Mouse (Mus musculus) right cerebral cortex, postnatal 10 days (tissue): ENCODE data around the gene Tmed5.
"Not testable (repeated sequence)": the region's sequence is repeated elsewhere in the genome, so short reads cannot be mapped to it uniquely, and the experiment has no call there.

ENCODE experiments used
- DNase-seq, 2 experiments: peaks; one replicate each; pipeline ENCODE4 v3.0.0; 2021; ENCODE audit warnings: low spot score in 2 of 2

Gene Tmed5

DNA sequence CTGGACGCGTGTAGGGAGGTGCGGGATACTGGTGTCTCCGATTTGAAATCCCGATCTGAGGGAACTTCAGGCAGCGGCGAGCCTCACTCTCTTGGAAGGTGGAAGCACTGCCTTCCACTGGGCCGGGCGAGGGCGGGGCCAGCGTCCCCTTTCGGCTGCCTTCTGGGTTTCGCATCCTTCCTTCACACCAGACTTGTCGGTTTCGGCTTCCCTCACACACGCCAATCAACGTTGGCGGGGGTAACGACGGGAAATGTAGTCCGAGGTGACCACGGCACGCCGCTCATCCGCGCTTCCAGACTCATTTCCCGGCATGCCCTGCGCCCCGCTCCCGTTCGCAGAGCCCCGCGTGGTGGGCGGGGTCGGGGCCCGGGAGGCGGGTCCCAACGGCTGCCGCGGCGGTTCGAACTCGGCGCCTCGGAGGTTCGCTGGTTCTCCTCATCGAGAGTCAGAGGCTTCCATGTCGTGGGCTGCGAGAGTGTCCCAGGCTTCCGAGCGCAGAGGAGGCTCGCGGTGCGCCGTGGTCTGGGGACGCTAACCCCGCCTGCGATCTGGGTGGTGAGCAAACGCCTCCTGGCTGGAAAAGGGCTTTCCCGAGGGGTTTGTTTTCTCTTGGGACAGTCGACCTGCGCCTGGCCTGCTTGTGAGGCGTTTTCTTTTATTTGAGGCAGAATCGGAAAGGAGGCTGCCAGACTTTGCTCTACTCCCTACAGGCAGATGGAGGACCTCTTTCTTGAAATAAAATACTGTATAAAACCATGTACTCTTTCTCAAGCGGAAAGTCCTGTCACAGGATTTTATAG is at the start of gene Tmed5, which contains the start of gene Ccdc18:
Gene Tmed5, minus strand, starts transcription at position 180 of the 803 bp plus-strand sequence.
Gene Ccdc18, plus strand, starts transcription at position 435 of the 803 bp plus-strand sequence.
- peak; percentile 98 for DNase-seq

- DNase-seq = peak in 1 of 2 experiments; percentile 31
Measured at GRCm38 (mm10) chr5:108163695-108164094, 31.3 kb upstream of the Tmed5 start.

GRCm38 (mm10) chr5:108160796-108161195 is 28.4 kb upstream of the Tmed5 start:
- no peak for DNase-seq

DNA sequence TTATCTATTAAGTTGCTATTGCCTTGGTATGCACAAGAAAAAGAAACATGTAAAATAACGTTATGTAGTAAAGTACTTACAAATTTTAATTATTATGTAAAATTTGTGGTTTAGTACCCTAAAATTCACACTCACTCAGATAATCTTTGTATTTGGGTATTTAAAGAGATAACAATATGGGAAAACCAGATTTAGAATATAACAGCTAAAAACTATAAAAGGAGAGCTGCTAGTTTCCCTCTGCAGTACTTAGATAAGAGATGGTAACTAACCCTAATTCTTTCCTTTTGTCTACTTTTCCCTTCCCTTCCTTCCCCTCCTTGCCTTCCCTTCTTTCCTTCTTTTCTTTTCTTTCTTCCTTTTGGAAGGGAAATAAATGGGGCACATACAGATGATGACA is 20.2 kb upstream of the Tmed5 start:
- DNase-seq = no peak

DNA sequence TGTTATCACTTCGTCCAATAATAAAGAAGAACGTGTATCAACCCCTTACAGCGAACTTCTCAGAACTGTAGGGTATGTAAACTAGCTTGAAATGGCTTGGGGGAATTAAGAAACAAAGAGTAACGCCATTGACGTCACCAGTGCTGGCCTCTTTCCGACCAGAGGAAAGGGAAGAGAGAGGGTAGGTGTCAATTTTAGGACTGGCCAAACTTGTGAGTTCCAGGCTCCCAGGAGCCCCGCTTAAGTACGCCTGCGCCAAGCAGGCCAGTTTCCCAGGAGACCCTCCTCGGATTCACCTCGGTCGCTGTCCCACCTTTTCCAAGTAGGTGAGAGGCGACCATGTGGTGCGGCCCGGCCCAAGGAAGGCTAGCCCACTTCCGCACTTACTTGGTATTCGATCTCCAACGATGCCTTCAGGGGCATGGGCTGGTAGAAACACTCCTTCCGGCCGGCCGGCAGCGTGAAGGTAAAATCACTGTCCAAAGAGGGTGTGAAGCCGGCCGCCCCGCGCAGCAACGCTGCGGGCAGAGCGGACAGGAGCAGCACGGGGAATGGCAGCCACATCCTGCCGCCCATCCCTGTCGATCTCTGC is 475 bp downstream of the Tmed5 start:
- no peak for DNase-seq

DNA sequence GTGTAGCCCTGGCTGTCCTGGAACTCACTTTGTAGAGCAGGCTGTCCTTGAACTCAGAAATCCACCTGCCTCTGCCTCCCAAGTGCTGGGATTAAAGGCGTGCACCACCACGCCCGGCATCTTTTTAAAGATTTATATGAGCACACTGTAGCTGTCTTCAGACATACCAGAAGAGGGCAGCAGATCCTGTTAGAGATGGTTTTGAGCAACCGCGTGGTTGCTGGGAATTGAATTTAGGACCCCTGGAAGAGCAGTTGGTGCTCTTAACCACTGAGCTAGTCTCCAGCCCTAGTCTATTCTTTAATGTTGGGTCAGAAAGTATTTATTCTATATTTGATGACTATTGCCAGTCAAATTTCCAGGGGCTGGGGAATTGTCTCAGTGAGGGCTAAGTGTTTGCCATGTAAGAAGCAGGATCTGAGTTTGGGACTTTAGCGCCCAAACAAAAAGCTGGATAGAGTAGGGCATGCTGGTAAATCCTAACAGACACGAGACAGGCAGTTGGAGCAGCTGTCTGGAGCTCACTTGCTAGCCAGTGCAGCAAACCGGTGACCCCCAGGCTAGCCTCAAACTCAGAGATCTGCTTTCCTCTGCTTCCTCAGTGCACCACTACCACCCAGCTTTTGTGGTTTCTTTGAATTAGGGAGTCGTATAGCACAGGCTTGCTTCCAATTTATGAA is 12.1 kb downstream of the Tmed5 start:
- DNase-seq = no peak

GRCm38 (mm10) chr5:108117693-108118092 is 14.7 kb downstream of the Tmed5 start:
- no peak for DNase-seq

DNA sequence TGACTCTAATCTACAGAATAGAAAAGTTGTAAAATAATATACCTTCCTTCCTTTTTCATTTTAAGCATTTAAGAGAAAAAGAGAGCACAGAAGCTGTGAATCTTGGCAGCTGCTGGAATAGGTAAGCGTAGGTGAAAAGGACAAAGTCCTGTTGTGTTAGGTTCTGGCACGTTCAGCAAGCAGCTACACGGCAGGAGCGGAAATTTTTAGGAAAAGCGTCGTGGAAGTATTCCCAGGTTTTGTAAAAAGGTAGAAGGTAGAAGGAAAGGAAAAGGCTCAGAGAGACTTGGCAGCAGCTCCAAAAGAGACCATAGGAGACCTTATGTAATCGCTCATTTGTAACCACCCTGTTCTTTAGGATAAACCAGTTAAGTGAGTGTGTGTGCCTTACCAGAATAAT is 23.1 kb downstream of the Tmed5 start:
- DNase-seq = no peak

DNA sequence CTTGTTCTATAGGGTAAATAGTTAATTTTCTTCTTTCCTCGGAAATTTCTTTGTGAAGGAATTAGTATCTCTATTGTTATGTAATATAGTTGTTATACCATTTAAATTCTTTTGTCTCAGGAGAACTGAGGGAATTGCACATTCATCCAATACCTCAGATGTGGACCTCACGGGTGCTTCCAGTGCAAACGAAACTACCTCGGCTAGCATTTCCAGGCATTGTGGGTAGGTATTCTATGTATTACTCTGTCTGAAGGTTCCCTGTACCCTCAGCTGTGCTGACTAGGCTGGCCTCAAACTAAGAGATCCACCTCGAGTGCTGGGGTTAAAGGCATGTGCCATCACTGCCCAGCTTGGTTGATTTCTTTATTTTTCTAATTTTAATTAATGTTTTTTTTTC is 28.1 kb downstream of the Tmed5 start:
- DNase-seq = no peak

DNA sequence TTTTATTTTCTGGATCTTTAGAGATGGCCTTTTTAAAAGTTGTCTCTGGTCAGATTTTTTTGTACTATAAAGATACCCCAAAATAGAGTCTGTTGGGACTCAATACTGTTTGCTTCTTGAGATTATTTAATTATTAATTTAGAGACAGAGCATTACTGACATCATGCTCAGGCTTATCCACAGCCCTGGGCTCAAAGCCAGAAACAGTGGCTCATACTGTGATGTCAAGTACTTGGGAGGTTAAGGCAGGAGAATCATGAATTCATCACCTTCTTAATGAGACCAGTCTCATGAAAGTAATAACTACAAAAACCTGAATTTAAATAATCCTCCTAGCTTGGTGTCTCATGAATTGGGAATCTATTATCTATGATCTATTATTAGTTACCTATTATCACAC is 32.2 kb downstream of the Tmed5 start:
- DNase-seq = no peak

- DNase-seq = no peak
Measured at GRCm38 (mm10) chr5:108097676-108098075, 34.7 kb downstream of the Tmed5 start.

DNA sequence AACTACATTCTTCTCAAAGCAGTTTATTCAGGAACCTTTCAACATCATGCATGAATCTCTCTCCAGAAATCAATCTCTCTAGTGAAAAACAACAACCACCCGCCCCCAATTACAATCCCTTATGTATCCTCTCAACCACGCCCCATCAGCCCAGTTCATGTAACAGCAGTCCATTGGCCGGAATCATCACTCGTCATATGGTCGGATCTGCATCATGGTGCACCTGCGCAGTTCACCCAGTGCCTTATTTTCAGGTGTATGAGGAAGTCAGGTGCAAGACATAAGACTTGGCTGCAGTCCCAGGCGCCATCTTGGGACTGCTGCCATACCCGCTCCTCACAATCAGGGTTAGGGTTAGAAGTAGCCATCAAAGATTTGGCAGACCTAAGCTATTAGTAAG is 39.7 kb downstream of the Tmed5 start:
- DNase-seq = not testable (repeated sequence)

DNA sequence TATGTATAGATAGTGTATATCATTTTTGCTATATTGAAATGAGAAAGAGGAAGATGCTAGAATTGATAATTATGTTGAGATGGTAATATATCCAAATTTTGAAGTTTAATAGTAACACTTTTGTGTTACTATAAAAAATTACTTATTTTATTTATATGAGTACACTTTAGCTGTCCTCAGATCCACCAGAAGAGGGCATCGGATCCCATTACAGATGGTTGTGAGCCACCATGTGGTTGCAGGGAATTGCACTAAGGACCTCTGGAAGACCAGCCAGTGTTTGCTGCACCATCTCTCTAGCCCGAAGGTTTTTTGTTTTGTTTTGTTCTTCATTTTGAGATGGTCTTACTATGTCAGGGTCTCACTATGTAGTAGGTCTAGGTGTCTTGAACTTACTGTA is 47.0 kb downstream of the Tmed5 start:
- no peak for DNase-seq

GRCm38 (mm10) chr5:108082380-108082779 is 50.0 kb downstream of the Tmed5 start:
- DNase-seq = no peak

DNA sequence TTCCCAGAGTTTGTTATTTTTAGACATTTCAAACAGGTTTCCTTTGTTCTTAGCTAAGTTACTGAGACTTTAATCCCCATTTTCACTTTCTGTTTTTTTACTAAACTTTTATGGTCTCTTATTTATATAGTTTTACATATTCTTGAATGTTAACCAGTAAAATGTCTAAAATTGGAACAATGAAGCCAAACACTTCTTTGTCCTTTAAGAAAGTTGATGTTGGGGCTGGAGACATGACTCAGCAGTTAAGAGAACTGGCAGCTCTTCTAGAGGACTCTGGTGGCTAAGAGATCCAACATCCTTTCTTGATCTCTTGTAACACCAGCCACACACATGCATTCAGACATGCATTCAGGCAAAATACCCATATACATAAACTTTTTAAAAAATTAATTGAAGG is 52.8 kb downstream of the Tmed5 start:
- no peak for DNase-seq

- DNase-seq = no peak
Measured at GRCm38 (mm10) chr5:108076833-108077540, 55.4 kb downstream of the Tmed5 start.

- no peak for DNase-seq
Measured at GRCm38 (mm10) chr5:108076241-108076640, 56.2 kb downstream of the Tmed5 start.

DNA sequence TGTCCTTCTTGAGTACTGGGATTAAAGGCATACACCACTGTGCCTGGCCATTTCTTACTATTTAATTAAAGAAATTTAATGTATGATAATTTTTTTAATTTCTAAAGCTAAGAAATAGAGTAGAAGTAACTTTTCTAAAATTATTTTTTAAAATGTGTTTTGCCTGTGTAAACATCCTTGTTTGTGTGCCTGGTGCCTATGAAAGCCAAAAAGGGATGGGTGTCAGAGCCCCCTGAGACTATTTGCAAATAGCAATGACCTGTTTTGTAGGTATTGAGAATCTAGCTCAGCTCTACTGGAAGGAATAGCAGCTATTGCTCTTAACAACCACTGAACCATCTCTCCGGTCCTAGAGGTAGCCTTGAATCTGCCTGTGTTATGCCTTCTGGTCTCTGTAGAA is 60.1 kb downstream of the Tmed5 start:
- no peak for DNase-seq

DNA sequence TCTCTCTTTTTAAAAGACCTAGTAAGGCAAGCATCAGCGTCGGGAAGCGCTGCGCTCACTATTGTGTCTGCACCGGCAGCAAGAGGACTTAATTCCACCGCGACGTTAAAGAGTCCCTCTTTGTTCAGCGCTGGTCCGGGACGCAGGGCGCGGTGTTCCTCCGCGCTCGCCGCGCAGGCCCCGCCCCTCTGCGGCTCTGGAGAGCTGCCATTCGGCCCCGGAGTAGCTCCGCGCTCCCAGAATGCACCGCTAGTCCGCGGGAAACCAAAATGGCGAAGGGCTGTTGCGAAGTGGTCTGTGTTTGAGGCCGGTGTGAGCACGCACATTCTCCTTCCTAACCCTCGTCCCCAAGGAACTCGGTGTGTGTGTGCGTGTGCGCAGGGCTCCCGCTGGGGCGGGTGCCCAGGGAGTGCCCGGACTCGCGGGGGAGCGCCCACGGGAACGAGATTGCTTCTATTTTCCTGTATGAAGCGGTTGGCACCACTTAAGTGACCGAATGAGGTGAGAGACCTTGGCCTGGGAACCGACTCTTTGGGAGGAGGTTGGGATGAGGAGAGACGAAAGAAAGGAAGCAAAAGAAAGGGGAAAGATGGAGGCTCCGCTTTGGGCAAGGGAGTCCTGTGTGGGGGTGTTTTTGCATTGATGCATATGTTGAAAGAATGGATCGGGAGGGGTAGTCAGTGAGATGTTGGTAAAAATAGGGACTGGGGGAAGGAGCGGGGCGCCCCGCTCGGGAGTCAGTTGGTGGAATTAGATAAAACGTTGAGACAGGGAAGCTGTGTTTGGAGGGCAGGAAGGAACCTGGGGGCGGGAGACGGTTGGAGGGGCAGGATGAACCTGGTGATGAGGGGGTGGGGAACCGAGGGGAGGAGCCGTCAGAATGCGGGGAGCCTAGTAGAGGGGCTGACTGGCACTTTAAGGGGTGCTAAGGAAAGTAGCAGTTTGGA is 66.7 kb downstream of the Tmed5 start, which contains the start of gene Mtf2:
Gene Mtf2, plus strand, starts transcription at position 210 of the 947 bp plus-strand sequence.
- DNase-seq = peak; percentile 97

DNA sequence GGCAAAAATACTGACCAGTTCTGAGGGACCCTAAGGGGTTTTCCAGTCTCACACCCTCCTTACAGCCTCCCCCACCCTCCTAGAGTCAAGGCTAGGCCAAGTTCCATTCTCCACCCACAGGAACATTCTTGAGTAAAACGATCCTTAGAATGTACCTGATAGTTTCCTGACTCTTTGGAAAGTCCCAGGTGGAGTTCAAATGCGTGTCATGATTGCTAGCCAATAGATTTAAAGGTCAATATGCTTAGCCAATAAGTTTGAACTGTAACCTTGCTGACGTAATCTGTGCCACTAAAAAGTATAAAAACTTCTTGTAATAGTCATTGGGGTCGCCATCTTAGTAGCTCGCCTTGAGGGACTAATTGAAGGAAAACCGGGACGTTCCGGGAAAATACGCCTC is 72.0 kb downstream of the Tmed5 start:
- no peak for DNase-seq
